Mouse (Mus musculus) layer of hippocampus, postnatal 36 days (tissue): ENCODE measurements around the gene Eef1a2. TPM values are rescaled to one million over a fixed set of nuclear protein-coding genes. Genes with fewer than 3 reads are reported as not detected.

ENCODE experiments used
- DNase-seq, 2 experiments: peaks; one replicate each; pipeline ENCODE4 v3.0.0; 2022
- total RNA-seq, 2 experiments: library from RNA; stranded (reverse); gene quantifications; 2 replicates each; pipeline ENCODE4 v1.2.3; 2021

The Eef1a2 gene
- total RNA-seq, 2 experiments from 2014 or later = 1,091 to 1,130 TPM

DNA sequence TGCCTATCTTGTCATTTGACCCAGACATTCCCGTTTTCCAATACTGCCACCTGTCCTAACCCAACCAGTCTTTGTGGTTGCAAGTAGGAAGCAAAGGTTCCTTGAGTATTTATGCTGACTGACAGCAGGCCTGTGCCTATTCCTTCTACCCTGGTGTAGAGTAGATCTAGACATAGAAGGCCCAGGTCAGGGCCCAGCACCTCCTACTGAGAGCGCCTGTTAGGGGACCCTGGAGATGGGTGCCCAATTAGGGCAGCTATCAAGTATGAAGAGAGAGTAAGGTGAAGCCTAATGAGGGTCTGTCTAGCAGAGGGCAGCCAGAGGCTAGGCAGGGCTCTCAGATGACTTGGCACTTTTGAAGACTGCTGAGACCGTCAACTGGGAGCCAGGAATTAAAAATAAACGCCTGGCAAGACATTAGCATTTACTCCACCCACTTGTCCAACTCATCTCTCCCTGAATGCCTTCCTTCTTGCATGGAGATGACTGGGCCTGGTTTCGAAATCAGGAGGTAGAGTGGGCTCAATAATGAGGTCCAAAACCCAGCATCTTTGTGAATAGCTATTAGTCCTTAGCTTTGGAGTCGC is 995 bp upstream of the Eef1a2 start:
- DNase-seq = no peak

GRCm38 (mm10) chr2:181157180-181157579 is 366 bp upstream of the Eef1a2 start:
- DNase-seq = no peak

DNA sequence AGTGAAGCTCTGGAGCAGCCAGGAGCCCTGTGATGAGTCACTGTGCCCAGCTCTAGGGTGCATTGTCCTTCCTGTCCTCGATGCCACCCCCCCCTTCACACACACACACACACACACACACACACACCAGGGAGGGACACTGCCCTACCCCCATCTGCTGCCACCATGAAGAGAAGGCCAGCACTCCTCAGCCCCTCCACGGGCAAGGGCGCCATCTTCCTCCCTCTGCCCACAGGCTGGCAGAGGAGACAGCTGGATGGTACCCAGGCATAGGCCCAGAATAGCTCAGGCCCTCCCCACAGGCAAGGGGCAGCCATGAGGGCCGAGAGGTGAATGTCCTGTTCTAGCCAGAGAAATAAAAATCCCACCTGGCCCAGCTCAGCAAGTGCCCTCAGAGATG is 1.0 kb downstream of the Eef1a2 start:
- no peak for DNase-seq

DNA sequence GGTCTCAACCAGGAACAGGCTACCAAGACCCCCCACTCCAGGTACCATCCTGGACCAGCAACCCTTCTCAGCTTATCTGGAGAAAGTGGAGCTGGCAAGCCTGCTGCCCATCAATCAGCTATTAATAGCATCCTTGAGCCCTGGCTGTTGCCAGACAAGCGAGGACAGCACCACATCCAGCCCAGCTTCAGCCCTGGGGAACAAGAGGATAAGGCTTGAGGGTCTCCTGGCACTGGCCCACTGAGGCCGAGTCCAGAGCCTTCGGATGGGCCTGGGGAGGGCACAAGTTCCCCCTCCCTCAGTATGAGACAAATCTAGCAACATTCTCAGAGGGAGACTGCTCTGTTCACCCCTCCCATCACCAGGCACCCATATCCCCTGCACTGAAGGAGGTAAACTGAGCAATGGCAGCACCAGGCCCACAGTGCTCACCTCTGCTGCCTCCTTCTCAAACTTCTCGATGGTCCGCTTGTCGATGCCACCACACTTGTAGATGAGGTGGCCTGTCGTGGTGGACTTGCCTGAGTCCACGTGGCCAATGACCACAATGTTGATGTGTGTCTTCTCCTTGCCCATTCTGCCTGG is 1.9 kb downstream of the Eef1a2 start:
- DNase-seq = no peak

DNA sequence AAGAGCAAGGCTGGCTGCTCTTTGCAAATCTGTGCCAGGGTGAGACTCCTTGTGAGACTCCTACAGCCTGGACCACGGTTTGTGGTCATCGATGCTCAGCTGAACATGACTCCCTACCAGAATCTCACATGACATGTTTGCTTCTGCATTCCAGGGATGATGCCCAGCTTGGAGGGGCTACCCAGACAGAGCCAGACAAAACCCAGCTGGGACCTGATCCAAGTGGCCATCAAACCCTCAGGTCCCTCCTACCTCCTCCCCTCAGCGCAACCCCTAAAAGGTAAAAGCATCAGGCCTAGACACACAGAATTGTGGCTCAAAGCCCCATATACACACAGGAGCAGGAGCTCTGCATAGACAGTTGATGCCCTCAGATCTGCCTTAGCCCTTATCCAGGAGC is 2.5 kb downstream of the Eef1a2 start:
- no peak for DNase-seq

DNA sequence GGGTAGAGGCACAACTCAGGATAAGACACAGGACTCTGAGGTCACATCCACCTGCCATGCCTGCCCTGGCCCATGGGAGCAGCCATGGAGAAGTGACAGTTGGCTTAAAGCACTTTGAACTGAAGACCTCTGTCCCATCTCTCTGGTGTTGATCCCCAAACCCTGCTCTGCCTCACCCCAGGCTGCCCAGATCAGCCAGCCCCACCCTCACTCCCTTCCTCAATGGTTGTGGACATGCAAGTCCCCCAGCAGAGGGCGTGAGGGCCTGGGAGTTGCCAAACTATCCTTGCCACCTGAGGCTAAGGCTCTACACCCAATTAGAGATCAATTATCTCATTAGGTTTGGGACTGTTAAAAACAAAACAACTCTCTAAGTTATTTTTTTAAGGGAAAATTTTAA is 3.0 kb downstream of the Eef1a2 start:
- no peak for DNase-seq

GRCm38 (mm10) chr2:181153131-181153530 is 3.7 kb downstream of the Eef1a2 start:
- no peak for DNase-seq

DNA sequence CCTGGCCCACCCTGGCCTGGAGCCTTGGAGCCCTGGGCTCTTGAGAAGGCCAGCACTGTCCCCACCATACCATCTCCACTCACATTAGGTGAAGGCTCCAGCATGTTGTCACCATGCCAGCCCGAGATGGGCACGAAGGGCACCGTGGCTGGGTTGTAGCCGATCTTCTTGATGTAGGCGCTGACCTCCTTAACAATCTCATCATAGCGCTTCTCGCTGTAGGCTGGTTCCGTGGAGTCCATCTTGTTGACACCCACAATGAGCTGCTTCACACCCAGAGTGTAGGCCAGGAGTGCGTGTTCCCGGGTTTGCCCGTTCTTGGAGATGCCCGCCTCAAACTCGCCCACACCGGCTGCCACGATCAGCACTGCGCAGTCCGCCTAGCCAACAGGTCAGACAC is 4.1 kb downstream of the Eef1a2 start:
- DNase-seq = peak in 1 of 2 experiments; percentile 7

- DNase-seq = peak in 1 of 2 experiments; percentile 62
Observed at GRCm38 (mm10) chr2:181150281-181150680, 6.5 kb downstream of the Eef1a2 start.

DNA sequence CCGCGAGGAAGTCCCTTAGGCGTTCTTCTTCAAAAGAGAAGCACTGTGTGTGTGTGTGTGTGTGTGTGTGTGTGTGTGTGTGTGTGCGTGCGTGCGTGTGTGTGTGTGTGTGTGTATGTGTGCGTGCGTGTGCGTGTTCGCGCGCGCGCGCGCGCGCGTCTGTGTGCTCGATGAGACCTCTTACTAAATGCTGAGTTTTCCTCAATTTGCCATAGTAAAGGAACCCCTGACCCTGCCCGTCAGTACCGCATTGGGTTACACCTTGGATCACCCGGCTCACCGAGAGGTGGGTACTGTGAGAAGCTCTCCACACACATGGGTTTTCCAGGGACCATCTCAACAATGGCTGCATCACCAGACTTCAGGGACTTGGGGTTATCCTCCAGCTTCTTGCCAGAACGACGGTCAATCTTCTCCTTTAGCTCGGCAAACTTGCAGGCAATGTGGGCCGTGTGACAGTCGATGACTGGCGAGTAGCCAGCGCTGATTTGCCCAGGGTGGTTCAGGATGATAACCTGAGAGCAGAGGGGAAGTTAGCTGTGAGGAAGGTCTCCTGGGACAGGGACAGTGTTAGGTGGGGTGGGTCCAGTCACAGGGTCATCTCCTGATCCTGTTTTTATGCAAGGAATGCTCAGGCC is 8.4 kb downstream of the Eef1a2 start:
- DNase-seq = peak in 1 of 2 experiments; percentile 3

- peak in 1 of 2 experiments; percentile 15 for DNase-seq
Observed at GRCm38 (mm10) chr2:181147546-181148317, 9.1 kb downstream of the Eef1a2 start.

GRCm38 (mm10) chr2:181146976-181147545 is 9.8 kb downstream of the Eef1a2 start:
- peak in 1 of 2 experiments; percentile 3 for DNase-seq

- peak in 1 of 2 experiments; percentile 3 for DNase-seq
Observed at GRCm38 (mm10) chr2:181144675-181145074, 12.1 kb downstream of the Eef1a2 start.

GRCm38 (mm10) chr2:181143509-181144276 is 13.1 kb downstream of the Eef1a2 start:
- peak in 1 of 2 experiments; percentile 3 for DNase-seq

DNA sequence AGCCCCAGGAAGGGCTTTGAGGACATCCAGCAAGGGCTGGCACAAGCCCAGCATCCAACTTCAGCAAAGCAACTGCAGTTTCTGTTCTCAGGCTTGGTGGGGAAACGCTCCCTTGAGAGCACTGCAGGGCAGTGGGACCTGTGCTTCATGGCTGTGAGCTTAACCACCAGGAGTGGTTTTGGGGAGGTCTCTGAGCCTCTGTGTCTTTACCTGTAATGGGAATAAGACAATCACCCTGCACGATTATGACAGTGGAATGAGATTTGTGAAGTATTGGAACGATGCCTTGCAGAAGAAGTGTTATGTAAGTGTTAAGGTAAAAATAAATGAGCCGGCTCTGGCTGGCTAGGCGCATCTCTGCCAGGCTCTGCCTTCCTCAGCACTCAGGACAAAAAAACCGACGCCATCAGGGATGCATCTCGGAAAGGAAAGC is 14.1 kb downstream of the Eef1a2 start:
- peak in 1 of 2 experiments; percentile 15 for DNase-seq

- peak in 1 of 2 experiments; percentile 2 for DNase-seq
Observed at GRCm38 (mm10) chr2:181139641-181140193, 17.1 kb downstream of the Eef1a2 start.

GRCm38 (mm10) chr2:181136934-181137333 is 19.9 kb downstream of the Eef1a2 start:
- no peak for DNase-seq

- no peak for DNase-seq
Observed at GRCm38 (mm10) chr2:181135446-181135818, 21.4 kb downstream of the Eef1a2 start.

GRCm38 (mm10) chr2:181134591-181135445 is 22.0 kb downstream of the Eef1a2 start, which contains the start of gene Kcnq2:
TSS of gene Kcnq2 (minus strand) at chr2:181135300.
- no peak for DNase-seq

GRCm38 (mm10) chr2:181133837-181134590 is 22.8 kb downstream of the Eef1a2 start:
- DNase-seq = peak in 1 of 2 experiments; percentile 65
